Mouse (Mus musculus) gastrocnemius, adult 8-10 months (tissue): ENCODE results near the gene Eif4b. TPM values are rescaled to one million over a fixed set of nuclear protein-coding genes. Genes with fewer than 3 reads are reported as not detected.
A peak's percentile ranks its signal among the peaks of the same experiment; 100 is the strongest.

ENCODE experiments used
- DNase-seq, 2 experiments: peaks; one replicate each; pipeline ENCODE4 v3.0.0; 2022; ENCODE audit warnings: low spot score in 2 of 2
- total RNA-seq, 4 experiments: library from RNA; stranded (reverse); gene quantifications; 2 replicates each; pipeline ENCODE4 v1.2.4; 2022

The Eif4b gene
- total RNA-seq: 100 to 1,000 TPM; 227 to 269 (median 241) TPM

- peak; percentile 99 to 100 for DNase-seq
These were observed at the start of gene Eif4b for GRCm38 (mm10) chr15:102073559-102074069. Gene Eif4b (plus strand): TSS chr15:102073773.

GRCm38 (mm10) chr15:102023888-102024287, 49.7 kb upstream of the Eif4b start:
- DNase-seq: no peak

GRCm38 (mm10) chr15:102025136-102025872, 48.3 kb upstream of the Eif4b start:
- DNase-seq: no peak

GRCm38 (mm10) chr15:102026430-102026829, 47.1 kb upstream of the Eif4b start:
- DNase-seq: no peak

- DNase-seq: no peak
These were observed 45.5 kb upstream of the Eif4b start, which contains the start of gene Krt18 for GRCm38 (mm10) chr15:102028040-102028439. Gene Krt18 (plus strand): TSS chr15:102028180.

GRCm38 (mm10) chr15:102034121-102035053, 39.2 kb upstream of the Eif4b start:
- no peak for DNase-seq

GRCm38 (mm10) chr15:102040277-102040676, 33.3 kb upstream of the Eif4b start:
- DNase-seq: no peak

GRCm38 (mm10) chr15:102041951-102042350, 31.6 kb upstream of the Eif4b start:
- no peak for DNase-seq

- no peak for DNase-seq
These were observed 28.8 kb upstream of the Eif4b start for GRCm38 (mm10) chr15:102044745-102045144.

GRCm38 (mm10) chr15:102045691-102046090, 27.9 kb upstream of the Eif4b start:
- DNase-seq: no peak

GRCm38 (mm10) chr15:102048006-102048405, 25.6 kb upstream of the Eif4b start:
- DNase-seq: no peak

GRCm38 (mm10) chr15:102049871-102050270, 23.7 kb upstream of the Eif4b start:
- DNase-seq: no peak

GRCm38 (mm10) chr15:102051920-102052683, 21.5 kb upstream of the Eif4b start:
- peak in 1 of 2 experiments; percentile 18 for DNase-seq

GRCm38 (mm10) chr15:102056495-102057174, 16.9 kb upstream of the Eif4b start:
- DNase-seq: no peak

- DNase-seq: peak; percentile 81 to 84
These were observed 7.8 kb upstream of the Eif4b start for GRCm38 (mm10) chr15:102065661-102066325.

- no peak for DNase-seq
These were observed 2.8 kb upstream of the Eif4b start for GRCm38 (mm10) chr15:102070476-102071467.

- DNase-seq: no peak
These were observed 512 bp upstream of the Eif4b start for GRCm38 (mm10) chr15:102072963-102073558.

GRCm38 (mm10) chr15:102074070-102074731, 628 bp downstream of the Eif4b start:
- peak; percentile 46 to 53 for DNase-seq
